Mouse (Mus musculus): Measurements from ENCODE around the gene Smad6.

DNA sequence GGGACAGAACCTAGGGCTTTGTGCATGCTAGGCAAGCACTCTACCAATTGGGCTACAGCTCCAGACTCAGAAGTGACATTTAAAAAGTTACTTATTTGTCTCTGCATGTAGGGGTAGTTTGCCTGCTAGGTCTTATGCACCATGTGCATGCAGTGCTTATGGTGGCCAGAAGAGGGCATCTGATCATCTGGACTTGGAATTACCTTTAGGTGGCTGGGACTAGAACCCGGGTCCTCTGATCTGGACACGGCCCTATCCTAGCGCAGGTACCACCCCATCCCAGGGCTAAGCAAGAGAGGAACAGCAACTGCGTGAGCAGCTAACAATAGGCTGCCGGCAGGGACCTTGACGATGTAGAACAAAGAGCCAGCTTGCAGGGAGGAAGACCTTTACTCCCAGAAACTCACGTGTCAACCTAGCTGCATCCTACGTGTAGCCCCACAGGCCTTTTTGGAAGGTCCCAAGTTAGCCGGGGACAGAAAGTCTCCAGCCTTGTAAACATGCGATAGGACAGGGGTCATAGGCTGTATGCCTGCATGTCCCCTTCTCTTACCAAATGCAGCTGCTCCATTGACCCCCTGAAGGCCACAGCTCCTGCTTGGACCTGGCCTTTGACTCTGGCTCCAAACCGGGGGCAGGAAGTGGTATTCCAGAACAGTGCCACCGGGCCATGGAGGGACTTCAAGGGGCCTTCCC lies 38.8 kb downstream of the Smad6 start:
- TF ChIP-seq POLR2A (IDR thresholded peaks at IDR 0.05; ENCODE audit: control insufficient read depth, extremely low read depth, insufficient read depth, low read length, poor library complexity) (no peak), CTCF (IDR thresholded peaks at IDR 0.05; ENCODE audit: borderline replicate concordance, control insufficient read depth, extremely low read depth, insufficient read depth, low read length, poor library complexity) (peak; percentile 58; the same call in 1 of the 2 replicates)
